Mouse (Mus musculus): ENCODE data around the gene Nr2e1.

GRCm38 (mm10) chr10:42545707-42546503 lies 37.5 kb downstream of the Nr2e1 start:
- TF ChIP-seq CTCF (IDR thresholded peaks at IDR 0.05; ENCODE audit: low read depth, low read length) (no peak), POLR2A (IDR thresholded peaks at IDR 0.05; ENCODE audit: borderline replicate concordance, low read depth, low read length) (no peak)
